Comparison of ENCODE assay signal across 8 mouse cellular contexts in the genomic region with DNA sequence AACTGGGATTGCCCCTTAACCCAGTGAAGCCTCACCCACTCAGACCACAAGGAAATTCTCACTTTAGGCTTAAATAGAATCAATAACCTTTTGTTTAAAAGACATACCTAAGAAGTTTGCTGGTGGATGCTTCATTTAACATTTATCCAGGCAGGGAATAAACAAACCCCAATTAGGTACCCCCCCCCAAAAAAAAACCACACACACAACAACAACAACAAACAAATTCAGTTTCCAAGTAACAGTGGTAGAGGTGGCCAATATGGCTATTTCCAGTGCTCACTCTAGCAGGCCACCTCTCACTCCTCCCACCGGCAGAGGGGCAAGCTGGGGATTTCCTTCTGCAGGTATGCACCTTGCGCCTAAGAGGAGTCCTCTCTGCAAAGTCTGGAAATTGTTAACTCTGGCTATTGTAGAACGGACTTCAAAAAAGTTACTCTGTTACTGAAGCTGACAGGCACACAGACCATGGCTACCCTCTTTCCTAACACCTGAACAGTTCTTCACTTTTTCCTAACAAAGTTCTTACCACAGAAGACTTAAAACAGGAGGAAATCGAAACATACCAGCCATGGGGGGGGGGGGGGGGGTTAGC. TPM values are rescaled to one million over a fixed set of nuclear protein-coding genes. Genes with fewer than 3 reads are reported as not detected.
DNase-seq lines count a peak whose midpoint lies in the region; ATAC-seq lines count a peak whose summit lies in the region.
"Had no signal": no experiment of that assay in that cellular context is flagged by ENCODE, and none has a peak within 500 bp of the region (broad histone marks: within the 10 kb centered on the region; RNA-seq: fewer than 3 reads in every experiment).

No protein-coding gene starts in this region.

- WGBS in midbrain, embryonic 10.5 days = 57% methylated on average over 4 of the region's 4 CpGs
- WGBS in midbrain, embryonic 15.5 days = 58% methylated on average over 4 of the region's 4 CpGs
- WGBS in forebrain, embryonic 12.5 days = 74% methylated on average over 4 of the region's 4 CpGs
- WGBS in kidney, embryonic 16.5 days = 35% methylated on average over 4 of the region's 4 CpGs
- 42% methylated on average over 4 of the region's 4 CpGs for WGBS in stomach, embryonic 14.5 days

- H3K27me3 ChIP-seq in midbrain, embryonic 10.5 days (ENCODE audit: low read depth, poor library complexity, severe bottlenecking) = peaks cover 59% of the 10 kb centered on the region
- peaks cover 43% of the 10 kb centered on the region for H3K27me3 ChIP-seq in midbrain, embryonic 15.5 days (replicated peaks)
- peaks cover 34% of the 10 kb centered on the region; the same call in 1 of the 2 replicates for H3K27me3 ChIP-seq in forebrain, embryonic 12.5 days
- H3K27me3 ChIP-seq in kidney, embryonic 16.5 days (ENCODE audit: insufficient read depth, low read length) = 0 out of 2 replicates have a peak, but pooled peaks cover 5% of the 10 kb centered on the region
- 0 out of 2 replicates have a peak, but pooled peaks cover 2% of the 10 kb centered on the region for H3K27me3 ChIP-seq in stomach, embryonic 14.5 days (ENCODE audit: control insufficient read depth, insufficient read depth, low read length)

- H3K4me3 ChIP-seq in midbrain, embryonic 10.5 days = peak overlapping the region; percentile 89; the same call in 1 of the 2 replicates
- H3K4me3 ChIP-seq in midbrain, embryonic 15.5 days = no peak overlapping the region
- peak overlapping the region; percentile 78 for H3K4me3 ChIP-seq in forebrain, embryonic 12.5 days (replicated peaks)
- peak overlapping the region; percentile 93 for H3K4me3 ChIP-seq in kidney, embryonic 16.5 days (ENCODE audit: low read length)
- peak overlapping the region; percentile 68 for H3K4me3 ChIP-seq in stomach, embryonic 14.5 days (ENCODE audit: low read depth, low read length)

- H3K36me3 ChIP-seq in midbrain, embryonic 10.5 days = no peaks in the 10 kb centered on the region
- H3K36me3 ChIP-seq in midbrain, embryonic 15.5 days (replicated peaks) = no peaks in the 10 kb centered on the region
- no peaks in the 10 kb centered on the region for H3K36me3 ChIP-seq in forebrain, embryonic 12.5 days (replicated peaks)
- no peaks in the 10 kb centered on the region for H3K36me3 ChIP-seq in kidney, embryonic 16.5 days (ENCODE audit: insufficient read depth, low read length)
- H3K36me3 ChIP-seq in stomach, embryonic 14.5 days (ENCODE audit: control insufficient read depth, insufficient read depth, low read length) = no peaks in the 10 kb centered on the region

- H3K27ac ChIP-seq in midbrain, embryonic 10.5 days (replicated peaks) = no peak overlapping the region
- no peak overlapping the region for H3K27ac ChIP-seq in midbrain, embryonic 15.5 days
- no peak overlapping the region for H3K27ac ChIP-seq in forebrain, embryonic 12.5 days
- H3K27ac ChIP-seq in kidney, embryonic 16.5 days (ENCODE audit: low read length) = no peak overlapping the region; the same call in 1 of the 2 replicates
- H3K27ac ChIP-seq in stomach, embryonic 14.5 days (ENCODE audit: low read length) = no peak overlapping the region; the same call in 1 of the 2 replicates

- peaks cover 78% of the 10 kb centered on the region for H3K4me1 ChIP-seq in midbrain, embryonic 10.5 days
- peaks cover 24% of the 10 kb centered on the region for H3K4me1 ChIP-seq in midbrain, embryonic 15.5 days
- peaks cover 50% of the 10 kb centered on the region for H3K4me1 ChIP-seq in forebrain, embryonic 12.5 days
- peaks cover 57% of the 10 kb centered on the region for H3K4me1 ChIP-seq in kidney, embryonic 16.5 days (ENCODE audit: insufficient read depth, low read length)
- H3K4me1 ChIP-seq in stomach, embryonic 14.5 days (ENCODE audit: control insufficient read depth, insufficient read depth, low read length) = peaks cover 7% of the 10 kb centered on the region; the same call in 1 of the 2 replicates

- no peak for DNase-seq in midbrain, embryonic 10.5 days (ENCODE audit: low spot score)
- no peak for DNase-seq in testis, postnatal 14 days (ENCODE audit: low spot score)
- no peak for DNase-seq in retina, postnatal 1 day
- DNase-seq: heart, adult 18-20 months had no signal

- no peak overlapping the region for H3K4me2 ChIP-seq in midbrain, embryonic 15.5 days
- peak overlapping the region; percentile 94 for H3K4me2 ChIP-seq in forebrain, embryonic 12.5 days
- H3K4me2 ChIP-seq in kidney, embryonic 16.5 days (replicated peaks; ENCODE audit: low read depth, low read length) = peak overlapping the region; percentile 82
- H3K4me2 ChIP-seq in stomach, embryonic 14.5 days (replicated peaks; ENCODE audit: low read depth, low read length) = peak overlapping the region; percentile 89

- no peaks in the 10 kb centered on the region for H3K9me3 ChIP-seq in midbrain, embryonic 10.5 days (replicated peaks)
- no peaks in the 10 kb centered on the region for H3K9me3 ChIP-seq in midbrain, embryonic 15.5 days
- no peaks in the 10 kb centered on the region for H3K9me3 ChIP-seq in forebrain, embryonic 12.5 days
- no peaks in the 10 kb centered on the region for H3K9me3 ChIP-seq in kidney, embryonic 16.5 days (ENCODE audit: low read length)
- no peaks in the 10 kb centered on the region for H3K9me3 ChIP-seq in stomach, embryonic 14.5 days (ENCODE audit: control insufficient read depth, low read depth, low read length)

- no peak overlapping the region for H3K9ac ChIP-seq in midbrain, embryonic 15.5 days
- no peak overlapping the region for H3K9ac ChIP-seq in forebrain, embryonic 12.5 days
- H3K9ac ChIP-seq in kidney, embryonic 16.5 days (replicated peaks; ENCODE audit: low read length) = peak overlapping the region; percentile 69
- H3K9ac ChIP-seq in stomach, embryonic 14.5 days (replicated peaks; ENCODE audit: low read depth, low read length) = no peak overlapping the region; the same call in 1 of the 2 replicates

- no peak for ATAC-seq in midbrain, embryonic 15.5 days (replicated peaks)
- no peak for ATAC-seq in forebrain, embryonic 12.5 days (ENCODE audit: low FRiP score)
- no peak for ATAC-seq in kidney, embryonic 16.5 days (ENCODE audit: low FRiP score, low TSS enrichment)
- ATAC-seq in stomach, embryonic 14.5 days (ENCODE audit: insufficient number of reproducible peaks, insufficient read depth, low FRiP score, low read depth) = no peak

RNA-seq across cellular contexts. Expression of gene Ezr, which starts 2.0 kb away (rescaled TPM):
- polyA plus RNA-seq in midbrain, embryonic 10.5 days (2016; fragmentation: Nextera tagmentation; extraction: Ambion mirVana) = 54.9 and 56.7 TPM in 2 replicates
- 32.5 and 39.6 TPM in 2 replicates for polyA plus RNA-seq in midbrain, embryonic 15.5 days (2015; fragmentation: Nextera tagmentation; extraction: Ambion mirVana)
- polyA plus RNA-seq in forebrain, embryonic 12.5 days (2016; fragmentation: Nextera tagmentation; extraction: Ambion mirVana) = 115 and 122 TPM in 2 replicates
- 240 and 248 TPM in 2 replicates for polyA plus RNA-seq in kidney, embryonic 16.5 days (2015; fragmentation: Nextera tagmentation; extraction: Ambion mirVana)
- 176 and 199 TPM in 2 replicates for polyA plus RNA-seq in stomach, embryonic 14.5 days (2014; fragmentation: Nextera tagmentation; extraction: Ambion mirVana)
